Mouse (Mus musculus): ENCODE results near the gene Cd37. TPM values are rescaled to one million over a fixed set of nuclear protein-coding genes. Genes with fewer than 3 reads are reported as not detected.
A peak's percentile ranks its signal among the peaks of the same experiment; 100 is the strongest.
"Not testable (repeated sequence)": the region's sequence is repeated elsewhere in the genome, so short reads cannot be mapped to it uniquely, and the experiment has no call there.

The Cd37 gene
- 28.9 and 41.4 TPM in 2 replicates for total RNA-seq (2017)

GRCm38 (mm10) chr7:45238723-45239496 lies at the start of gene Cd37:
Cd37 (minus strand) TSS chr7:45239115.
- peak; percentile 79 for ATAC-seq (replicated peaks; ENCODE audit: low read depth, poor library complexity, severe bottlenecking)

GRCm38 (mm10) chr7:45286486-45286885 lies 47.6 kb upstream of the Cd37 start:
- ATAC-seq (replicated peaks; ENCODE audit: low read depth, poor library complexity, severe bottlenecking), result no peak

GRCm38 (mm10) chr7:45277136-45277760 lies 38.3 kb upstream of the Cd37 start, which contains the start of gene Slc6a21:
Slc6a21 (plus strand) TSS chr7:45277513.
- peak; percentile 81 for ATAC-seq (replicated peaks; ENCODE audit: low read depth, poor library complexity, severe bottlenecking)

- no peak for ATAC-seq (replicated peaks; ENCODE audit: low read depth, poor library complexity, severe bottlenecking)
Observed at GRCm38 (mm10) chr7:45273672-45274071, 34.8 kb upstream of the Cd37 start.

- no peak for ATAC-seq (replicated peaks; ENCODE audit: low read depth, poor library complexity, severe bottlenecking)
Observed at GRCm38 (mm10) chr7:45272786-45273412, 34.0 kb upstream of the Cd37 start.

- no peak for ATAC-seq (replicated peaks; ENCODE audit: low read depth, poor library complexity, severe bottlenecking)
Observed at GRCm38 (mm10) chr7:45265518-45265917, 26.6 kb upstream of the Cd37 start.

GRCm38 (mm10) chr7:45264348-45264747 lies 25.4 kb upstream of the Cd37 start:
- ATAC-seq (replicated peaks; ENCODE audit: low read depth, poor library complexity, severe bottlenecking), result no peak

GRCm38 (mm10) chr7:45263006-45263607 lies 24.2 kb upstream of the Cd37 start:
- no peak for ATAC-seq (replicated peaks; ENCODE audit: low read depth, poor library complexity, severe bottlenecking)

- no peak for ATAC-seq (replicated peaks; ENCODE audit: low read depth, poor library complexity, severe bottlenecking)
Observed at GRCm38 (mm10) chr7:45262266-45262665, 23.4 kb upstream of the Cd37 start.

GRCm38 (mm10) chr7:45259281-45259680 lies 20.4 kb upstream of the Cd37 start:
- ATAC-seq (replicated peaks; ENCODE audit: low read depth, poor library complexity, severe bottlenecking), result no peak

- no peak for ATAC-seq (replicated peaks; ENCODE audit: low read depth, poor library complexity, severe bottlenecking)
Observed at GRCm38 (mm10) chr7:45257063-45257840, 18.3 kb upstream of the Cd37 start.

- not testable (repeated sequence) for ATAC-seq (replicated peaks; ENCODE audit: low read depth, poor library complexity, severe bottlenecking)
Observed at GRCm38 (mm10) chr7:45255822-45256221, 16.9 kb upstream of the Cd37 start.

- ATAC-seq (replicated peaks; ENCODE audit: low read depth, poor library complexity, severe bottlenecking), result no peak
Observed at GRCm38 (mm10) chr7:45253806-45254205, 14.9 kb upstream of the Cd37 start.

- no peak for ATAC-seq (replicated peaks; ENCODE audit: low read depth, poor library complexity, severe bottlenecking)
Observed at GRCm38 (mm10) chr7:45247666-45248065, 8.8 kb upstream of the Cd37 start.

GRCm38 (mm10) chr7:45241389-45241749 lies 2.5 kb upstream of the Cd37 start:
- ATAC-seq (replicated peaks; ENCODE audit: low read depth, poor library complexity, severe bottlenecking), result no peak

GRCm38 (mm10) chr7:45240633-45241388 lies 1.9 kb upstream of the Cd37 start, which contains the start of gene Slc6a16:
Slc6a16 (plus strand) TSS chr7:45241085.
- ATAC-seq (replicated peaks; ENCODE audit: low read depth, poor library complexity, severe bottlenecking), result no peak

- no peak for ATAC-seq (replicated peaks; ENCODE audit: low read depth, poor library complexity, severe bottlenecking)
Observed at GRCm38 (mm10) chr7:45240109-45240508, 1.2 kb upstream of the Cd37 start.

GRCm38 (mm10) chr7:45237747-45238699 lies 892 bp downstream of the Cd37 start:
- ATAC-seq (replicated peaks; ENCODE audit: low read depth, poor library complexity, severe bottlenecking), result 0 out of 2 replicates have a peak, but pooled peaks have one; percentile 10

Measured in common myeloid progenitor, adult 5-6 weeks (primary cell).